Mouse (Mus musculus) ES-CJ7 (cell line): ENCODE measurements around the gene Apoa2.

ENCODE experiments used
- DNase-seq: peaks from one replicate; pipeline ENCODE4 v3.0.0; 2011; ENCODE audit warnings: low read depth, low spot score

Apoa2 gene

GRCm38 (mm10) chr1:171205704-171206493 lies 19.0 kb upstream of the Apoa2 start:
- DNase-seq, result no peak

DNA sequence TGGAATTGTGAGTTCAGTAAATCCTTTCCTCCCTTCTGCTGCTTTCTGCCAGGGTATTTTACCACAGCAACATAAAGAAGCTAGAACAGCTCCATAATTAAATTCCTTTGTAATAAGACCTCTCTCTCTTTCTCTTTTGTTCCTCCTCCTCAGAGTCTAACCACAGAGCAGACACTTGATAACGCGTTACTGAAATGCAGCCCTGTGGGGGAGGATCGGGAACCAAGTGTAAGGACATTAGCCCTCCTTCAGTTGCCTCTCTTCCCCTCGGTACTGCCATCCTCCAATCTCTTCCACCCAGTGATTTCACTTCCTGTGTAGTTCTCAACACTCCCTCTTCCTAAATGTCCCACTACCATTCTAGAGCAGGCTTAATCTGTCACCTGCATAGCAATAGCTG lies 15.4 kb upstream of the Apoa2 start:
- DNase-seq, result no peak

DNA sequence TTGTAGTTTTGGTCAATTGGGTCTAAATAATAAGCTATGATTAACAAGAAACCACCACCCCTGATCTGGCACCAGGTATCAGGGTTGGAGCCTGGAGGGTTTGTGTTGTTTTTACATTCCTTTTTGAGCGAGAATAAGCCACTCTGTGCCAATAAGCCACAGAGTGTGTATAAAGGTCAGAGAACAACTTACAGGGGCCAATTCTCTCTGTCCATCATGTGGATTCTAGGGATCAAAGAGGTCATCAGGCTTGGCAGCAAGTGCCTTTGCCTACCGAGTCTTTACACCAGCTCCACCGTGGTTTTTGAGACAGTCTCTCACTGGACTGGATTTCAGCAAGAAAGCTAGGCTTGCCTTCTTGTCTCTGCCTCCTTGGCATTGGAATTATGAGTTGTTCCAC lies 12.0 kb upstream of the Apoa2 start:
- DNase-seq, result no peak

DNA sequence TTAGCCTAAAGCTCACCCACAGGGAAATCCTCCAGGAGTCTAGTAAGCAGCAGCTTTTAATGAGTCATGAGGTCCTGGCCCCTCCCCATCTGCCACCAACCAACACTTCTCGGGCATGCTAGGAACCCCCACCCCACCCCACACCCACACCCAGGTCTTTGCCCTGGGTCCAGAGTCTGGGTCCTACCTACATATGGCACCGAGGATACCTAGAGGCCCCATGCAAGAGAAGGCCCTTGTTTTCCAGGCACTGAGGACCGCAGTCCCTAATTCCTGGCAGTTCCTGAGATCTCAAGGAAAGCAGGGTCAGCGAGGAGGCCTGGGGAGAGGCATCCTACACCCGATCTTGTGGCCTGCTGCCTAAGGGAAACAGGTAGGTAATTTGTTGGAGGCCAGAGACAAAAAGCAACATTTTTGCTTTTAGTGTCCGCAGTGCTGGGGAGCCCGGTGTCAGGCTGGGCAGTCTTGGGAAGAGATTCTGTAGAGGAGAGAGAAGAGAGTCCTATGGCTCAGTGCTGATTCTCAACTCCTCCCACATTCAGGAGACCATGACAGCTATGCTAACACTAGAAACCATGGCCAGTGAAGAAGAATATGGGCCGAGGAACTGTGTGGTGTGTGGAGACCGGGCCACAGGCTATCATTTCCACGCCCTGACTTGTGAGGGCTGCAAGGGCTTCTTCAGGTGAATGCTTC lies 10.9 kb upstream of the Apoa2 start, which contains the start of gene Nr1i3:
Gene Nr1i3 (plus strand): TSS at position 170 of the 696 bp plus-strand sequence.
- no peak for DNase-seq

GRCm38 (mm10) chr1:171216241-171216955 lies 8.5 kb upstream of the Apoa2 start:
- DNase-seq, result no peak

GRCm38 (mm10) chr1:171220871-171221270 lies 4.0 kb upstream of the Apoa2 start:
- DNase-seq, result peak; percentile 95

- peak; percentile 72 for DNase-seq
These were observed 3.3 kb upstream of the Apoa2 start for GRCm38 (mm10) chr1:171221281-171222193.

DNA sequence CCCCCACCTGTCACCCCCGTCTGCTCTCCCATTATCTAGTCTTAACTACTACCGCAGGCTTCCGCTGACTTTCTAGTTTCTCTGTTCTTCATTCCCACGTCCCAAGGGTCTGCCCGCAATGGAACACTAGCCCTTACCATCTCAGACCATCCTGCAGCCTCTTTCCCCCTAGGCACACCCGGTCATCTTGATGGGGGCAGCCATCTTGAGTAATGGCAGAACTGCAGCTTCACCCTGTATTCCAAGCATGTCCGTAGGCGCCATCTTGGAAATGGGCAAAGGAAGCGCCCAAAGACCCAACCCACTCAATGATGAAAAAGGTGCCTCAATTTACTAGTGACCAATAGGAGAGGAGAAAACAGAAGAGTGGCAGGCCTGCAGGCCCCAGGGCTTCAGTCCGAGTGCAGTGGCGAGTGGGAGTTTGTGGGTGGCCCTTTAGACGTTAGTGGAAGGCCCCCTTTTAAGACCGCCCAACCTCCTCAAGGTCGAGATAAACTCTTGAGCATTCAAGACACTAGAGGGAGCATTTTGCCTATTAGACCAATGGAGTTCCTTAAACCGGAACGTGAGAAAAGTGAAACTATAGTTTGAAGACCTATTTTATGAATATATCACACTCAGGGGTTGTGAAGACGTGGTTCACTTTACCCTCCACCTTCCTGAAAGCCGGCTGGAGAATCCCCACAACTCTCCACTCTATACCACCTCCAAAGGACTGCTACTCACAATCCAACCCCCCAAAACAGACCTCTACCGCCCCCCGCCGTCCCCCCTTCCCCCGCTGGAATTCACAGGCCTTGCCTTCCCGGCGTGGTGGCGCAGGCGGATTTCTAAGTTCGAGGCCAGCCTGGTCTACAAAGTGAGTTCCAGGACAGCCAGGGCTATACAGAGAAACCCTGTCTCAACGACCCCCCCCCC lies 2.4 kb upstream of the Apoa2 start, which contains the start of gene Tomm40l:
Gene Tomm40l (minus strand): TSS at position 277 of the 918 bp plus-strand sequence.
- DNase-seq, result peak; percentile 100

GRCm38 (mm10) chr1:171223168-171223567 lies 1.7 kb upstream of the Apoa2 start:
- no peak for DNase-seq

DNA sequence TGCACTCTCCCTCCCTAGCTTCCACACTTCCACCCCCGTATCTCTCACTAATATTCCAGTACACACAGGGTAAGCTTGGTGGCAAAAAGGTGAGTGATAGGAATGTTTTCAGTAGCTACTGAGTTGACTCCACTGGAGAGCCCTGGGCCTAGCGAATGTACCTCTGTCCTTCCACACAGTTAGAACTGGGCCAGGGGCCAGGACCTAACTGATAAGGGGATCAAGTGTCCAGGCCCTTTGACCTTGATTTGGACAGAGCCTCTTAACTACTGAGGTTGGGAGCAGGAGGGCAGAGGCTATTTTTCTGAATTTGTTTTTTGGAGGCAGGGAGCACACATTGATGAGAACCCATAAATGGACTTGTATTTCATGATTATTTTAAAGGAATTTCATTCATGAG lies 1.1 kb upstream of the Apoa2 start:
- DNase-seq, result no peak

- DNase-seq, result no peak
These were observed 1.9 kb downstream of the Apoa2 start for GRCm38 (mm10) chr1:171226780-171227179.

GRCm38 (mm10) chr1:171227879-171228278 lies 3.0 kb downstream of the Apoa2 start:
- DNase-seq, result no peak

DNA sequence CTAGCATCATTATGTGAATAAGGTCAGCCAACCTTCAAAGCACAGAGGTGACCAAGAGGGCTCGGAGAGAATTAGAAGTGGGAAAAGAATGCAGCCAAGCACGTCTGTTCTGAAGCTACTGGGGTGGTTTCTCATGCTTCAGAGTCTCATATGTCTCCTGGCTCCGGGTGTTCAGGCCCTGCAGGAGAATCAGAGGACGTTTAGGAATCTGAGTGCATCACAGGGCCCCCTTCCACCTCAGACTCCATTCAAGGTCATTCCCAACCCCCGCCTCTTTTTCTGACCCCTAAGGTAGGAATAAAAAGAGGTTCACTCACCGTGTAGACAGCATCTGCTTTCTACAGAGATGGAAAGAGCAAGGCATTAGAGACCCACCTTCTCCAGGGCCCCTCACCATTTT lies 4.9 kb downstream of the Apoa2 start:
- DNase-seq, result no peak

DNA sequence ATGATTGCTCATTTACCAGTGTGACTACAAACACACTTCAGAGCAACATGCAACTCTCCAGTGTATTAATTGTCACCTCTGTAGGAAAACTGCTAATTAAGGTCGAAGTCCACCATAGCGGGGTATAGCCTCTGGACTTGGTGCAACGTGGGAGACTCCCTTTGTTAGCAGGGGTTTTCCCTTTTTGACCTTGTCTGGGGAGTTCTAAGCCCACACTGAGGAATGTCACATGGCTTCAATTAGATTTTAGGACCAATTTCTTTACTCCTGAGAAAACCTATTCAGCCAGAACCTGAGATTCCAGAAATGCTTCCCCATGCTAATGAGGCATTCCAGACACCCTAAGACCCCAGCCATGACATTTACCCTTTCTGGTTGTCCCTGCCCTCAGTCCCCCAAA lies 5.4 kb downstream of the Apoa2 start:
- DNase-seq, result no peak

GRCm38 (mm10) chr1:171231844-171232243 lies 7.0 kb downstream of the Apoa2 start:
- DNase-seq, result no peak

- DNase-seq, result no peak
These were observed 7.5 kb downstream of the Apoa2 start for GRCm38 (mm10) chr1:171232348-171232747.

DNA sequence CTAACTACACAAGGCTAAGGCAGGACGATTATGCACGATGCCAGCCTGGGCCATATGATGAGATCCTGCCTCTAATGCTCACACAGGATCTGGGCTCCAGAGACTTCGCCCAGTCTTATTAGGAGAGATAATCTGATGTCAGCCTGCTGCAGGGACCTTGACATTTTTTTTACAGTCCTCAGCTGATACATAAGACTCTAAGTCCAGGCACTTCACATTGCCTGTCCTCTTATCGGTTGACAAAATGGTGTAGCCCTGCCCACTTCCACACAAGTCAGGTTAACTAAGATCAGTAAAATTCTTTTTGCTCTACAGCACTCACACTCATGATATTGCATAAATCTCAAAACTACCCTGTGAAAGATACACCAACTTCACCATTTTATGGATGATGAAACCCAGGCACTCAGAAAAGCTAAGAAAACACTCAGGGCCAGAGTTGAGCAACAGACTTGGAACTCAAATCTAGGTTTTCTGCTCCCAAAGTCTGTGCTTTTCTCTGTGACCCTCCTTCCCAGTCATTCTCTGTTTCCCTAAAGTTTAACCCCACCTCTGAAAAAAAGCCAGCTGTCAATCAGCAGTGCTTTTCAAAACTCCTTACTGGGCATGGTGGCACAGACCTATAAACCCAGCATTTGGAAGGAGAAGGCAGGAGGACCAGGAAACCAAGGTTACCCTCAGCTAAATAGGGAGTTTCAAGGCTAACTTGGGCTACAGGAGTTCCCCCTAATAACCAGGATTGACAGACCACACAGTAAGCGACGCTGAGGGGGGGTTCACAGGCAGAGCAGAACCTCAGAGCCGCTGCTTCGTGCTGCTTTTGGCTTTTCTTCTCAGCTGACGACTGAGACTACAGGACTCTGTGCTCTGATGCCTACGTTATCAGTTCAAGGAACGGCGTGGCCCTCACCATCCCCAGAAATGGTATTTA lies 8.2 kb downstream of the Apoa2 start:
- no peak for DNase-seq

GRCm38 (mm10) chr1:171234126-171234525 lies 9.3 kb downstream of the Apoa2 start, which contains the start of gene Fcer1g:
Gene Fcer1g (minus strand): TSS chr1:171234365.
- DNase-seq, result no peak

GRCm38 (mm10) chr1:171234538-171234937 lies 9.7 kb downstream of the Apoa2 start:
- DNase-seq, result no peak
